Mouse (Mus musculus) olfactory bulb, adult 2 months (tissue): ENCODE data around the gene Sox5. TPM values are rescaled to one million over a fixed set of nuclear protein-coding genes. Genes with fewer than 3 reads are reported as not detected.

ENCODE experiments used
- H3K27ac ChIP-seq: fragments of 200-500 bp; 2 replicates; pipeline ENCODE4 v1.5.1; 2012; ENCODE audit warnings: low read depth, low read length; ENCODE audit not compliant: insufficient read depth
- H3K4me1 ChIP-seq: fragments of 200-500 bp; 2 replicates; pipeline ENCODE4 v1.6.1; 2012; ENCODE audit warnings: low read length; ENCODE audit not compliant: control insufficient read depth, insufficient read depth
- H3K4me3 ChIP-seq: fragments of 200-500 bp; 2 replicates; pipeline ENCODE4 v1.5.1; 2012; ENCODE audit warnings: mild to moderate bottlenecking, low read depth, low read length, moderate library complexity; ENCODE audit not compliant: insufficient read depth
- CTCF ChIP-seq: fragments of 200-500 bp; IDR thresholded peaks from 2 replicates; pipeline ENCODE4 v1.5.1; 2012; ENCODE audit warnings: low read depth, mild to moderate bottlenecking, low read length, moderate library complexity; ENCODE audit not compliant: insufficient read depth
- POLR2A ChIP-seq: fragments of 200-500 bp; IDR thresholded peaks from 2 replicates; pipeline ENCODE4 v1.6.1; 2012; ENCODE audit warnings: mild to moderate bottlenecking, low read depth, low read length, moderate library complexity; ENCODE audit not compliant: insufficient read depth
- WGBS: fragments of 180-500 bp; shearing (Covaris S2); methylation state at CpG from one replicate; pipeline ENCODE4 v1.1.7; 2018; 5-methylcytosine and 5-hydroxymethylcytosine counted together
- polyA plus RNA-seq: library from polyadenylated mRNA; stranded (reverse); fragments of >200 nt; gene quantifications from 2 replicates; pipeline ENCODE4 v1.2.4, GENCODE M21; 2012; ENCODE audit warnings: low replicate concordance; ENCODE audit not compliant: missing spikeins, insufficient read depth, insufficient read length

The Sox5 gene
- polyA plus RNA-seq, 1 experiment: not detected

DNA sequence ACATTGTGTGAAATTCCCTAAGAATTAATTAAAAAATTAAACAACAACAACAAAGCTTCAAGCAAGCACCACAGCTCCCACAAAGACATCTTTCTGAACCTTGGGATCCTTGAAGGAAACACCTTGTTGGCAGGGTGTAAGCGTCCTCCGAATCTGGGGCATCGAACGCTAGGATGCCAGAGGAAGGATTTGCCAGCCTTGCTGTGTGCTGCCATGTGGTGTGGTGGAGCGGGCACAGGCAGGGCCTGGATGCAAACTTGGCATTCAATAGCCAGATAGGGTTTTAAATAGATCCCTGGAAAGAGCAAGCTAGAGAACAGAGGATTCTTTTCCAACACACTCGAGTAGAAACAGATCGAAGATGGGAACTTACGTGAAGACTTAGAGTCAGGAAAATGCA is 322.3 kb downstream of the Sox5 start:
- Histone ChIP-seq H3K4me1 (no peaks in the 10 kb centered on the region), H3K4me3 (no peak overlapping the region), H3K27ac (no peak overlapping the region)
- 79% methylated on average over 8 of the region's 8 CpGs for WGBS
- TF ChIP-seq POLR2A: no peak
- TF ChIP-seq CTCF: no peak

DNA sequence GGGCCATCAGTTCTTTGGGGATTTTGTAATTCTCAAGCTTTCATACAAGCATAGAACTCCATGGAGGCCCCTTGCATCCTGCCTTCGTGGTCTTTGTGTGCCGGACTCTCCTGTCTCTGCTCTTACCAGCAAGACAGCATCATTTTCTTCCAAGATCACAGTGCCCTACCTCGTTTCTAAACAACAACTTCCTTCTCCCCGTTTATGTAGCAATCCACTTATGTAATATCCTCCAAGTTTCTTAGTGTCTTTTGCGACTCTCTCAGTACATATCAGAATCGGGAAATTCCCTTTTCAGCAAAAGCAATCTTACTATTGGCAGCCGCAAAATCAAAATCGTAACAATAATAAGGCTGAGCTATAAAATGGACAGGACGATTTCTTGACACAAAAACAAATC is 324.3 kb downstream of the Sox5 start:
- H3K4me3 ChIP-seq: no peak overlapping the region
- TF ChIP-seq POLR2A: no peak
- TF ChIP-seq CTCF: no peak
- whole genome bisulfite sequencing: 91% methylated on average over 9 of the region's 9 CpGs

DNA sequence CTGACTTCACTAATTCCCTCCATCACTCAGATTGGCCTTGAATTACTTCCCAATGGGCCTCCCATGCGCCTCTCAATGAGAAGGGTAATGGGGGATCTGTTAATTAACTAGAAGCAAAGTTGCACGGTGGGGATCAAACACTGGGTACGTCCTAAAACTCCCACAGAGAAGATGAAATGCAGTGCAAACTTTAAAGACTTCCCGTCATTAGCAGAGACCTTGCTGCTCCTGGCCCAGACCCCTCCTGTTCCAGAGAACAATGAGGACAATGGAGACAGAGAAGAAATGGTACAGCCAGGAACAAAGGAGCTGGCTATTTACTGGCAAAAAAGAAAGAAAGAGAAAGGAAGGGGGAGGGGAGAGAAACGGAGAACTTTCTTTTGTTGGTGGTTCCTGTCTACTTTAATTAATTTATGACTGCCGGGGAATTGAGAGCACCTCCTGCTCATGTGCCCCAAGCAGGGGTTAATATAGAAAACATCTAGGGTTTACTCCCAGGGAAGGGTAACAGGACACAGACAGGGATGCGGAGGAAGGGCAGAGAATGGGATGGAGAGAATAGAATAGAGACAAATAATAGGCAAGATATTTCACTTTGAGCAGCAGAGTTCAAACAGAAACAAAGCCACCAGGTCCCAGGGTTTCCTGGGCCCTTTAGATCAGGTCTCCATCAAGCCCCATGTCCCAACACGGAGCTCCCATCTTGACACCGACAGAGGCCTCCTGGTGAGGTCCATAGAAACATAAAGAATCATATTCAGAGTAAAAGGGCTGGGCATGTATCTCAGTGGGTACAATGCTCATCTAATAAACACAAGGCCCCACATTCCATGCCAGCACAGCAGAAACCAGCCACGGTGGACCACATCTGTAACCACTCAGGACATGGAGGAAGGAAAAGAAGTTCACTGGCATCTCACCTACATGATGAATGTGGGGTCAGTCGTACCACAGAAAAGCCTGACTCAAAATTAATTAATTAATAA is 327.2 kb downstream of the Sox5 start:
- H3K27ac ChIP-seq: no peak overlapping the region
- H3K4me3 ChIP-seq: no peak overlapping the region
- 59% methylated on average over 11 of the region's 11 CpGs for WGBS
- H3K4me1 ChIP-seq: no peaks in the 10 kb centered on the region
- no peak for TF ChIP-seq CTCF
- no peak for TF ChIP-seq POLR2A

More for the DNA sequence above, 324.3 kb downstream of the Sox5 start:
- H3K4me1 ChIP-seq: no peaks in the 10 kb centered on the region
- H3K27ac ChIP-seq: no peak overlapping the region

DNA sequence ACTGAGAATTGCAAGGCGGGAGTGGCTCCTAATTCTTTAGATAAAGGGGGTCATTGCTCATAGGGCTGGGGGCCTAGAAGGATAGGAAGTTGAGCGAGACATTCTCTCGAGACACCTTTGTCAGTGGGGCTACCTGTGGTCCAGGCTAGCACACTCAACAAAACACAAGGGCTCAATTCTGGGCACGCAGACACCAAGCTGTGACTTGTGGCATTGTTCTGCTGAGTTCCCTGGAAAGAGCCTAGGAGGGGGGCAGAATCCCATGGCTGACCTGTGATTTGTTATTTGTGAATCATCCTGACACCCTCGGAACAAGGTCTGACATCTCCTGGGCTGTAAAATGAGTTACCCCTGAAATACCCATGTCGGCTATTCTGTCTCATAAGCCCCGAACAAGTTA is 328.2 kb downstream of the Sox5 start:
- H3K4me3 ChIP-seq: no peak overlapping the region

DNA sequence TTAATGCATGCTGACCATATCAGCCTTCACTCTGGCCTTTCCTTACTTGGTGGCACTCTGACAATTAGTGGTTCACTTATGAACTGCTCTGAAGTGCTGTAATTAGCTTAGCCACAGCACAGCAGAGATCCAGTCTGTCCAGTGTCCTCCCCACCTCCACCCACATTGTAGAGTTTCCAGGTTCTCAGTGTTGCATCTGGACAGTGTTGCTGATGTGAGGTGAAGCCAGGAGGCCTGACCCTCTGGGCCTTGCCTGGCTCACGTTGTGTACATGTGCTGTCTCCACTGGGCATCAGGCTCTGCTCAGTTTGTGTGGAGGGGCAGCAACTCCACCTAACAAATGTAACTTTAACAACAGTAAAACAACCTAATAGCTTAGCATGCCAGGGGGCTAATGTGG is 328.6 kb downstream of the Sox5 start:
- 70% methylated on average over 1 of the region's 1 CpGs for WGBS
- Histone ChIP-seq H3K4me1 (no peaks in the 10 kb centered on the region), H3K27ac (no peak overlapping the region), H3K4me3 (no peak overlapping the region)
- no peak for TF ChIP-seq POLR2A
- no peak for TF ChIP-seq CTCF

More for the DNA sequence above, 328.2 kb downstream of the Sox5 start:
- WGBS: 85% methylated on average over 7 of the region's 7 CpGs
- H3K27ac ChIP-seq: no peak overlapping the region
- TF ChIP-seq CTCF (no peak), POLR2A (no peak)
- H3K4me1 ChIP-seq: no peaks in the 10 kb centered on the region

DNA sequence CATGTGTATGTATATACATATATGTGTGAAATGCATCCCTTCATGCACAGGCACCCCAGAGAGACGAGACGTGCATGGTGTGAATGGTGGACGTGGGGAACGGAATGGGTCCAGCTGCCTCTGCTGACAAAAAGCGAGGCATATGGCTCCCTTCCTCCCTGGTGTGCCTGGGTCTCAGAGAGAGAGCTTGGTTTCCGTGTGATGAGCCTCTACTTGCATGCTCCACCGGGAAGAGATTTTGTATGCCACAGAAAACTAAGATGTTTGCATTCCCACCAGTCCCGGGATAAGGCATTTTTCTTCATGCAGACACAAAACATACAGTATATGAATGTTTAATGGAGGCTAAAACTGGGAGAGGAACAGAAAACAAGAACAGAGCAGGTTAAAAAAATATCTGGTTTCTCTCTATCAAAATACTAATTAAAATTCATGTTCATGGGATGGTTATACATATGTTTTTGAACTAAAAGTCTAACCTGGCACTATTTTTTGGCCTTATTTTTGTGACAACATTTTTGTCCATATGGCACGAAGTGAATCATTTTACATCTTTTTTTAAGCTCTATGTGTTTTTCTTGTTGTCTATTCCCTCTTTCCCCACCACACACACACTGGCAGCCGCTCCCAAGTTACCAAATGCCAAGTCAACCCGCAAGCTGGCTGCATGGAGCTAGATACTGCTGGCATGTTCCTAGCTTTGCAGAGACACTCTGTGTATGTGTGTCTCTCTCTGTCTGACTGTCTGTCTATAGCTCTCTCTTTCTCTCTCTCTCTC is 329.4 kb downstream of the Sox5 start:
- no peaks in the 10 kb centered on the region for H3K4me1 ChIP-seq
- no peak overlapping the region for H3K27ac ChIP-seq
- no peak overlapping the region for H3K4me3 ChIP-seq
- no peak for TF ChIP-seq POLR2A
- no peak for TF ChIP-seq CTCF
- WGBS: 85% methylated on average over 11 of the region's 11 CpGs

DNA sequence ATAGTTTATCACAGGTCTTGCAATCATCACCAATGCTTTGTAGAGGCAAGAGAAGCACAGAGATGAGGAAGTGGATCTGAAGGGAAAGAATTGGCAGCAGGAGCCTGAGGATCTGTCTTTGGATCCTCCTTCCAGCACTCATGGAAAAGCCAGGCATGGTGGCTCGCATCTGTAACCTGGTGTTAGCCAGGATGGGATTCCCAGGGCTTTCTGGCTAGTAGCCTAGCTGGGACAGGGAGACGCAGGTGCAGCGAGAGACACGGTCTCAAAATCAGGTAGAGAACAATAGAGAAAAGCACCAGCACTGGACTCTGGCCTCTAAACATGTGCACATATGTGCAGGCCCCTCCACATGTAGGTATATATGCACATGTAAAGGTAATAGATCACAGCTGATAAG is 330.1 kb downstream of the Sox5 start:
- H3K4me1 ChIP-seq: no peaks in the 10 kb centered on the region
- H3K27ac ChIP-seq: no peak overlapping the region
- no peak overlapping the region for H3K4me3 ChIP-seq
- TF ChIP-seq POLR2A (no peak), CTCF (no peak)
- 95% methylated on average over 4 of the region's 4 CpGs for whole genome bisulfite sequencing

DNA sequence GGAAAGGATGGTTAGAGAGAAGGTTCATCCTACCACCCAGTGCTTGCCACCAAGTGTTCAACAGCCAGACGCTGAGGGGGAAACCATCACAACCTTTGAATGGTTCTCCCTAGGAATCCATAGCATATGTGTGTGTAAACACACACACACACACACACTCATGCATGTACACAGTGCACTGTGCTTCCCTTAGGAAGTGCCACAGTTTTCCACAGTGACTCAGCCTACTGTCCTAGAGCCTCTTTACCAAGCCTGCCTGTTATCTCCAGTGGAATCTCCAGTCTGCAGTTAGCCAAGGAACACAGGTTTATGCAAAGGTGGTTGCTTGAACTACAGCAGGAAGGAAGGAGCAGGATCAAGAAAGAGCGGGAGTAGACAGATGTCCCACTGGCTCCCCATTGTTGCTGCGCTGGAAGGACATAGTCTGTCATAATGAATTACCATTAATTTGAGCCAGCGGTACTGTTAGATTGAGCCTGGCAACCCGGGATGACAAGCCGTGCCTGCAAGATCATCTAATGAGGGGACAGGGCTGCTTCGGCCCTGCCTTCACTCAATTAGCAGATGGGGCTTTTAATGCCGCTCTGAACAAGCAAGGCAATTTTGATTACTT is 335.9 kb downstream of the Sox5 start:
- Histone ChIP-seq H3K4me1 (no peaks in the 10 kb centered on the region), H3K27ac (no peak overlapping the region), H3K4me3 (no peak overlapping the region)
- 59% methylated on average over 8 of the region's 8 CpGs for WGBS
- TF ChIP-seq POLR2A: no peak

DNA sequence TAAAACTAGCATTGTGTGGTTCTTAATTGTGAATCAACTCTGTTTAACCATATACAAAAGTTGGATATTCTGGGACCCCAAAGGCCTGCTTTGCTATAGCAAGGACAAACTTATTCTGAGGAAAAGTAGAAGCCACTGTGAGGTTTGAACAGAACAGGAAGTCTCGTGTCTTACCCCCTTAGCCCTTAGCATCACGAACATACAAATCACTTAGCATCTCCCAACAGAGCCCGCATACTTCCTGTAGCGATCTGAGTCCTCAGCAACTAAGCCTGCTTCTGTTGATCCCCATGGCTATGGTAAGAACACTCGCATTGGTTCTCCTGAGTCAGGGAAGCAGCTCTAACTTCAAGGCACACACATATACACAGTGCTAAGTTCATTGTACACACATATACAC is 337.4 kb downstream of the Sox5 start:
- 93% methylated on average over 5 of the region's 5 CpGs for WGBS
- no peak overlapping the region for H3K27ac ChIP-seq
- TF ChIP-seq POLR2A: no peak
- no peak for TF ChIP-seq CTCF
- H3K4me1 ChIP-seq: no peaks in the 10 kb centered on the region
- no peak overlapping the region for H3K4me3 ChIP-seq
